Mouse (Mus musculus): ENCODE measurements around the gene Rilp. TPM values are rescaled to one million over a fixed set of nuclear protein-coding genes. Genes with fewer than 3 reads are reported as not detected.
A peak's percentile ranks its signal among the peaks of the same experiment; 100 is the strongest.

Gene Rilp
- total and polyA plus RNA-seq, 3 experiments, result 0.19 to 0.65 TPM; not detected in 1

DNA sequence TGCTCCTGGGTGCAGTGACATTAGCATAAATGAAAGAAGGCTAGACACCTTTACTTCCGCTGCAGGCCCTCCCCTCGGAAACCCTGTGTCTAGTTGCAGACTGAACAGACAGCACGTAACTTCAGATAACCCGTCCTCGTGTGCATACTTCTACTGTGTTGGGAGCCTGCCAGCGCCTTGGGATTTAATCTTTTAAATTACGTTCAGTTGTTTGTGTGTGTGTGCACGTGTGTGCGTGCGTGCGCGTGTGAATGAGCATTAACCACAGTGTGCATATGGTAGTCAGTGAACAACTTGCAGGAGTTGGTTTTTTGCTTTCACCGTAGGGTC lies 29.0 kb downstream of the Rilp start:
- TF ChIP-seq CHD1 (IDR thresholded peaks at IDR 0.05; ENCODE audit: low read depth, low read length) (no peak), GATA1 (IDR thresholded peaks at IDR 0.05; ENCODE audit: low read depth, low read length) (peak; percentile 72), MAZ (IDR thresholded peaks at IDR 0.05; ENCODE audit: low read depth, low read length) (peak; percentile 36; the same call in 1 of the 2 replicates), BHLHE40 (IDR thresholded peaks at IDR 0.05; ENCODE audit: borderline replicate concordance, low read depth, low read length) (peak; percentile 99), TAL1 (IDR thresholded peaks at IDR 0.05; ENCODE audit: low read length) (peak; percentile 58), TBP (IDR thresholded peaks at IDR 0.05; ENCODE audit: low read depth, low read length) (0 out of 2 replicates have a peak, but pooled peaks have one; percentile 10), SIN3A (IDR thresholded peaks at IDR 0.05; ENCODE audit: low read length) (peak; percentile 100), RCOR1 (IDR thresholded peaks at IDR 0.05; ENCODE audit: low read depth, low read length) (peak; percentile 65; the same call in 1 of the 2 replicates), ELF1 (IDR thresholded peaks at IDR 0.05; ENCODE audit: low read depth, low read length) (0 out of 2 replicates have a peak, but pooled peaks have one; percentile 60), NRF1 (IDR thresholded peaks at IDR 0.05; ENCODE audit: insufficient read depth, low read depth, low read length, poor library complexity, severe bottlenecking) (0 out of 2 replicates have a peak, but pooled peaks have one; percentile 42), POLR2AphosphoS5 (IDR thresholded peaks at IDR 0.05; ENCODE audit: borderline replicate concordance, low read depth, low read length) (no peak), NELFE (IDR thresholded peaks at IDR 0.05; ENCODE audit: low read depth, low read length) (no peak), MXI1 (IDR thresholded peaks at IDR 0.05; ENCODE audit: low read depth, low read length) (peak; percentile 99), POLR2A (IDR thresholded peaks at IDR 0.05; ENCODE audit: control insufficient read depth in 1 of 2, insufficient read depth in 1 of 2, low read depth in 1 of 2, low read length in 2 of 2, poor library complexity in 1 of 2) (peak in 1 of 2 experiments; percentile 30; a peak in 1 of 4 replicates), JUND (IDR thresholded peaks at IDR 0.05; ENCODE audit: low read depth, low read length) (no peak), USF2 (IDR thresholded peaks at IDR 0.05; ENCODE audit: borderline replicate concordance in 1 of 2, insufficient read depth in 1 of 2, low read depth in 1 of 2, low read length in 2 of 2) (no peak), EP300 (IDR thresholded peaks at IDR 0.05; ENCODE audit: low read depth in 1 of 2, low read length in 2 of 2) (peak; percentile 29 to 53), HCFC1 (IDR thresholded peaks at IDR 0.05; ENCODE audit: low read depth, low read length) (peak; percentile 55; the same call in 1 of the 2 replicates), MYC (IDR thresholded peaks at IDR 0.05; ENCODE audit: low read depth, low read length) (peak; percentile 97), MAX (IDR thresholded peaks at IDR 0.05; ENCODE audit: low read length) (peak; percentile 97), ETS1 (IDR thresholded peaks at IDR 0.05; ENCODE audit: low read depth, low read length) (peak; percentile 98), USF1 (IDR thresholded peaks at IDR 0.05; ENCODE audit: low read depth, low read length) (peak; percentile 60; the same call in 1 of the 2 replicates)
- Histone ChIP-seq H3K9ac (ENCODE audit: control insufficient read depth, low read depth, low read length, poor library complexity, severe bottlenecking) (peak overlapping the region; percentile 48), H3K36me3 (ENCODE audit: control insufficient read depth in 1 of 2, insufficient read depth in 2 of 2, low read length in 2 of 2) (peaks cover 0 to 41% of the 10 kb centered on the region in 2 experiments; a peak in 2 of 4 replicates), H3K4me3 (ENCODE audit: control insufficient read depth in 1 of 2, insufficient read depth in 1 of 2, low read depth in 2 of 2, low read length in 2 of 2) (peak overlapping the region; percentile 13 to 20; a peak in 3 of 4 replicates), H3K27me3 (ENCODE audit: control insufficient read depth in 1 of 2, insufficient read depth in 2 of 2, low read length in 2 of 2) (no peaks in the 10 kb centered on the region), H3K4me1 (ENCODE audit: control insufficient read depth in 1 of 2, insufficient read depth in 2 of 2, low read length in 2 of 2) (peaks cover 11 to 56% of the 10 kb centered on the region in 2 experiments), H3K79me2 (ENCODE audit: control insufficient read depth, insufficient read depth, low read length, poor library complexity) (no peaks in the 10 kb centered on the region), H3K27ac (ENCODE audit: control insufficient read depth, low read depth, low read length) (peak overlapping the region; percentile 67), H3K9me3 (replicated peaks; ENCODE audit: insufficient read depth, low read length) (no peaks in the 10 kb centered on the region)
- peak; percentile 98 for DNase-seq (ENCODE audit: low read depth, low spot score)

Data from MEL (cell line).